Mouse (Mus musculus) lung, embryonic 14.5 days (tissue): ENCODE measurements around the gene Tent4b. TPM values are rescaled to one million over a fixed set of nuclear protein-coding genes. Genes with fewer than 3 reads are reported as not detected.
A peak's percentile ranks its signal among the peaks of the same experiment; 100 is the strongest.

ENCODE experiments used
- ATAC-seq: fragments of 200-750 bp; cut with Nextera tagmentation; 2 replicates; pipeline ENCODE4 v1.8.0; 2017; ENCODE audit warnings: mild to moderate bottlenecking, moderate TSS enrichment, moderate library complexity; ENCODE audit not compliant: insufficient read depth
- DNase-seq: peaks from one replicate; pipeline ENCODE4 v3.0.0-alpha.2; 2015
- H3K27ac ChIP-seq: fragments of 300-500 bp; sonication (generic); 2 replicates; pipeline ENCODE4 v1.5.1; 2014; ENCODE audit warnings: low read depth, mild to moderate bottlenecking, moderate library complexity
- H3K27me3 ChIP-seq: fragments of 300-500 bp; sonication (generic); 2 replicates; pipeline ENCODE4 v1.6.1; 2014; ENCODE audit warnings: low read length, control low read depth; ENCODE audit not compliant: insufficient read depth
- H3K36me3 ChIP-seq: fragments of 300-500 bp; sonication (generic); 2 replicates; pipeline ENCODE4 v1.6.1; 2014; ENCODE audit warnings: control low read depth; ENCODE audit not compliant: insufficient read depth
- H3K4me1 ChIP-seq: fragments of 300-500 bp; sonication (generic); 2 replicates; pipeline ENCODE4 v1.6.1; 2014; ENCODE audit warnings: antibody characterized with exemption, control low read depth; ENCODE audit not compliant: insufficient read depth
- H3K4me2 ChIP-seq: fragments of 300-500 bp; sonication (generic); 2 replicates; pipeline ENCODE4 v1.6.1; 2014; ENCODE audit warnings: mild to moderate bottlenecking
- H3K4me3 ChIP-seq: fragments of 300-500 bp; sonication (generic); 2 replicates; pipeline ENCODE4 v1.5.1; 2014; ENCODE audit warnings: low read depth, low read length
- H3K9ac ChIP-seq: fragments of 300-500 bp; sonication (generic); 2 replicates; pipeline ENCODE4 v1.6.1; 2014
- H3K9me3 ChIP-seq: fragments of 300-500 bp; sonication (generic); 2 replicates; pipeline ENCODE4 v1.6.1; 2016; ENCODE audit warnings: low read depth, low read length, control low read depth
- CTCF ChIP-seq: IDR thresholded peaks from 2 replicates; pipeline ENCODE4 v1.5.1; 2016; ENCODE audit warnings: antibody characterized with exemption, low read depth
- WGBS: fragments of 180-500 bp; shearing (Covaris S2); extraction: QIAGEN DNeasy Blood & Tissue Kit; methylation state at CpG from one replicate; pipeline ENCODE4 v1.1.7; 2014; 5-methylcytosine and 5-hydroxymethylcytosine counted together
- polyA plus RNA-seq: library from polyadenylated mRNA; unstranded; fragments of >200 nt; fragmentation: Nextera tagmentation; extraction: Ambion mirVana; gene quantifications from 2 replicates; pipeline ENCODE4 v1.2.1, GENCODE M21; 2014

Tent4b gene
- polyA plus RNA-seq, 1 experiment from 2014 or later = 16.1 TPM

- Histone ChIP-seq H3K4me3 (no peak overlapping the region), H3K4me1 (peaks cover 3% of the 10 kb centered on the region; the same call in 1 of the 2 replicates), H3K36me3 (no peaks in the 10 kb centered on the region), H3K9ac (no peak overlapping the region), H3K4me2 (no peak overlapping the region), H3K9me3 (no peaks in the 10 kb centered on the region), H3K27me3 (no peaks in the 10 kb centered on the region), H3K27ac (no peak overlapping the region)
- WGBS = 84% methylated on average over 8 of the region's 8 CpGs
- TF ChIP-seq CTCF = no peak
- ATAC-seq = no peak; the same call in 1 of the 2 replicates
- DNase-seq = no peak
Measured at GRCm38 (mm10) chr8:88285469-88286356, 86.7 kb downstream of the Tent4b start.

GRCm38 (mm10) chr8:88286421-88286960 lies 87.5 kb downstream of the Tent4b start:
- no peak for TF ChIP-seq CTCF
- H3K4me3 ChIP-seq = no peak overlapping the region
- H3K4me1 ChIP-seq = peaks cover 3% of the 10 kb centered on the region; the same call in 1 of the 2 replicates
- no peak for ATAC-seq
- peak; percentile 44 for DNase-seq
- H3K9ac ChIP-seq = no peak overlapping the region
- H3K9me3 ChIP-seq = no peaks in the 10 kb centered on the region
- H3K36me3 ChIP-seq = no peaks in the 10 kb centered on the region
- 63% methylated on average over 14 of the region's 14 CpGs for WGBS
- H3K27me3 ChIP-seq = no peaks in the 10 kb centered on the region
- H3K4me2 ChIP-seq = no peak overlapping the region
- H3K27ac ChIP-seq = no peak overlapping the region

- ATAC-seq = no peak
- no peak overlapping the region for H3K4me3 ChIP-seq
- H3K4me2 ChIP-seq = no peak overlapping the region
- WGBS = 58% methylated on average over 12 of the region's 12 CpGs
- H3K4me1 ChIP-seq = no peaks in the 10 kb centered on the region; the same call in 1 of the 2 replicates
- H3K27me3 ChIP-seq = no peaks in the 10 kb centered on the region
- H3K36me3 ChIP-seq = no peaks in the 10 kb centered on the region
- no peak for TF ChIP-seq CTCF
- H3K9ac ChIP-seq = peak overlapping the region; percentile 6; the same call in 1 of the 2 replicates
- DNase-seq = no peak
- peak overlapping the region; percentile 46; the same call in 1 of the 2 replicates for H3K27ac ChIP-seq
- H3K9me3 ChIP-seq = no peaks in the 10 kb centered on the region
Measured at GRCm38 (mm10) chr8:88288622-88289242, 89.7 kb downstream of the Tent4b start.

DNA sequence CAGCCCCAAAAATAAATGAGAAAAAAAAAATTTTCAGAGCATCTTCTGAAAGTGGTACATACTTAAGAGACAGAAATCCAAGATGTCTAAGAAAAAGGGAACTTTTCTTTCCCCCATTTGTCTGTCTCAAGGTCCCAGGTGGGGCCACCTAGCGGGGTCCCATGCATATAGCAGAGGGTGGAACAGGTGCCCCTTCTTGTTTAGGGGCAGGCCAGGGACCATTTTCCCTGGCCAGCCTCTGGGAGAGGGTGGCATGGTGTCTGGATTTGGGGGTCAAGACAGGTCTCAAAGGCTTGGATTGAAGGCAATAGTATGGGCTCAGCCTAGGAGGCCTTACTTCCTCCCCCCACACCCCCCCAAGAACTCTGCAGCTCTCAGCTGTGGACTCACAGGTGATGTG lies 90.9 kb downstream of the Tent4b start:
- Histone ChIP-seq H3K4me3 (no peak overlapping the region), H3K4me1 (no peaks in the 10 kb centered on the region; the same call in 1 of the 2 replicates), H3K36me3 (no peaks in the 10 kb centered on the region), H3K27ac (no peak overlapping the region), H3K4me2 (no peak overlapping the region), H3K9ac (no peak overlapping the region), H3K9me3 (no peaks in the 10 kb centered on the region), H3K27me3 (no peaks in the 10 kb centered on the region)
- ATAC-seq (no peak), DNase-seq (no peak)
- WGBS = 63% methylated on average over 1 of the region's 1 CpGs
- no peak for TF ChIP-seq CTCF

- no peak overlapping the region for H3K27ac ChIP-seq
- no peak overlapping the region for H3K4me3 ChIP-seq
- DNase-seq (no peak), ATAC-seq (no peak)
- H3K4me1 ChIP-seq = no peaks in the 10 kb centered on the region; the same call in 1 of the 2 replicates
- no peaks in the 10 kb centered on the region for H3K36me3 ChIP-seq
- no peak overlapping the region for H3K4me2 ChIP-seq
- H3K9ac ChIP-seq = no peak overlapping the region
- WGBS = 81% methylated on average over 13 of the region's 13 CpGs
- no peak for TF ChIP-seq CTCF
- no peaks in the 10 kb centered on the region for H3K9me3 ChIP-seq
- no peaks in the 10 kb centered on the region for H3K27me3 ChIP-seq
Measured at GRCm38 (mm10) chr8:88290326-88291304, 91.6 kb downstream of the Tent4b start.

DNA sequence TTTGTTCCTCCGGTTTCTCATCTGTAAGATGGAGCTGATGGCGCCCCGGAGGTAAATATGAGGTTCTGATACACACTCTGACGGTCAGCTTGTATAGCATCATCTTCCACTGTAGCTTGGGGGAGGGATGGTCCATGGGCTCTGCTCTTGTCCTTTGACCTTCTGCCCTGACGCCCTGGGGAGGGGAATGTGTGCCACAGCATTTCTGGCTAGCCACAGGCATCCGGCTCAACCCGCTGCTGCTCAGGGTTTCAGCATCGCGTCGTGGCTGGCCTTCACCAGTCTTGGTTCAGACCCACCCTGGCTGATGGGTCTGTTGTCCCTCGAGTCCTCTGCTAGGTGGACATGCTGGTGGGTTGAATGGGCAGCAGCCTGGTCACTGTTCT lies 92.3 kb downstream of the Tent4b start:
- H3K36me3 ChIP-seq = no peaks in the 10 kb centered on the region
- no peak for TF ChIP-seq CTCF
- no peaks in the 10 kb centered on the region for H3K27me3 ChIP-seq
- H3K9ac ChIP-seq = no peak overlapping the region
- H3K9me3 ChIP-seq = no peaks in the 10 kb centered on the region
- 86% methylated on average over 11 of the region's 11 CpGs for WGBS
- DNase-seq (no peak), ATAC-seq (no peak)
- H3K27ac ChIP-seq = no peak overlapping the region
- no peaks in the 10 kb centered on the region; the same call in 1 of the 2 replicates for H3K4me1 ChIP-seq
- H3K4me2 ChIP-seq = no peak overlapping the region
- no peak overlapping the region for H3K4me3 ChIP-seq
